ENCODE assay signal across 23 mouse cellular contexts in the genomic region with DNA sequence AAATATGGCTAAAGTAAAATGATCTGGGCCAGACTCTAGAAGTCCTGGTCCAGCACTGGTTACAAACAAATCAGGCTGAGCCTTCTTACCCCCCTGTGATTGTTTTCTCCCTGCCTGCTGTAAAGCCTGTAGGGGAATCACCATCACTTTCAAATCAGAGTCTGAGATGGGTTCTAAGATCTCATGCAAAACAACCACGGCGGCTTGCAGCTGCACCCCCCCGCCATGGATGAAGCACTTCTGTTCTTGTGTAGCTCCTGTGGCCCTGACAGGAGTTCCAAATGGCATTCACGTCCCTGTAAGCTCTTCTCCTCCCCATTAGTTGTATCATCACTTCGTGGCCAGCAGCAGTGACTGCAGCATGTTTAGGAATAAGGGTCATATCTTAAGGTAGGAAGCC. TPM values are rescaled to one million over a fixed set of nuclear protein-coding genes. Genes with fewer than 3 reads are reported as not detected.
"Had no signal": no experiment of that assay in that cellular context is flagged by ENCODE, and none has a peak within 500 bp of the region (broad histone marks: within the 10 kb centered on the region; RNA-seq: fewer than 3 reads in every experiment).

No protein-coding gene starts in this region.

- H3K27ac ChIP-seq: liver, embryonic 14.5 days; macrophage; midbrain, embryonic 10.5 days; midbrain, embryonic 12.5 days; neural tube, embryonic 13.5 days; neural tube, embryonic 15.5 days; stomach, embryonic 15.5 days; stomach, postnatal 0 days had no signal

- H3K9me3 ChIP-seq: stomach, embryonic 15.5 days had no signal

- DNase-seq: lung, adult 18-20 months; lung, postnatal 10 days; midbrain, embryonic 14.5 days; right cerebral cortex, postnatal 14 days; thymus, adult 2 months; thymus, postnatal 14 days; thymus, postnatal 36 days had no signal

- H3K4me1 ChIP-seq: midbrain, embryonic 10.5 days; midbrain, embryonic 12.5 days; neural tube, embryonic 13.5 days; neural tube, embryonic 15.5 days; stomach, embryonic 15.5 days had no signal

- H3K4me3 ChIP-seq: midbrain, embryonic 10.5 days; midbrain, embryonic 12.5 days; myocyte; neural tube, embryonic 13.5 days; neural tube, embryonic 15.5 days; stomach, embryonic 15.5 days had no signal

- H3K4me2 ChIP-seq: lung, embryonic 14.5 days; midbrain, embryonic 12.5 days; neural tube, embryonic 13.5 days; neural tube, embryonic 15.5 days; stomach, embryonic 15.5 days had no signal

- H3K9ac ChIP-seq: liver, embryonic 14.5 days; lung, embryonic 14.5 days; midbrain, embryonic 12.5 days; neural tube, embryonic 13.5 days; neural tube, embryonic 15.5 days; stomach, embryonic 15.5 days had no signal

- ATAC-seq: midbrain, embryonic 16.5 days had no signal

- H3K27me3 ChIP-seq: midbrain, embryonic 12.5 days; neural tube, embryonic 13.5 days; neural tube, embryonic 15.5 days; stomach, embryonic 15.5 days had no signal

RNA-seq across cellular contexts. Expression of a gene that starts 3.8 kb away (rescaled TPM):
- total RNA-seq: megakaryocyte, adult 5-6 weeks; megakaryocyte-erythroid progenitor cell, adult 5-6 weeks had no signal
- polyA plus RNA-seq: lung, embryonic 16.5 days; macrophage; midbrain, embryonic 10.5 days; midbrain, embryonic 12.5 days; midbrain, embryonic 16.5 days; myocyte; neural tube, embryonic 11.5 days; neural tube, embryonic 13.5 days; neural tube, embryonic 15.5 days; stomach, embryonic 15.5 days; testis, adult 2 months; thymus, adult 2 months had no signal
